Mouse (Mus musculus) ES-Bruce4 (cell line): ENCODE results near the gene Dok4. TPM values are rescaled to one million over a fixed set of nuclear protein-coding genes. Genes with fewer than 3 reads are reported as not detected.

Experiments
- H3K27ac ChIP-seq: 2 replicates; pipeline ENCODE4 v1.5.1; 2012; ENCODE audit warnings: low read length, inconsistent platforms; ENCODE audit not compliant: insufficient read depth
- H3K27me3 ChIP-seq: 2 replicates; pipeline ENCODE4 v1.6.1; 2012; ENCODE audit warnings: mild to moderate bottlenecking, low read length, inconsistent platforms; ENCODE audit not compliant: control insufficient read depth, poor library complexity, insufficient read depth, severe bottlenecking
- H3K36me3 ChIP-seq: 2 replicates; pipeline ENCODE4 v1.6.1; 2012; ENCODE audit warnings: inconsistent platforms, mild to moderate bottlenecking, low read length, moderate library complexity; ENCODE audit not compliant: control insufficient read depth, poor library complexity, insufficient read depth, severe bottlenecking
- H3K4me1 ChIP-seq: one replicate; pipeline ENCODE4 v1.8.1; 2011; ENCODE audit warnings: low read length; ENCODE audit not compliant: control insufficient read depth, insufficient read depth
- H3K4me3 ChIP-seq: 2 replicates; pipeline ENCODE4 v1.5.1; 2011; ENCODE audit warnings: low read depth, mild to moderate bottlenecking, low read length
- H3K9ac ChIP-seq: 2 replicates; pipeline ENCODE4 v1.6.1; 2012; ENCODE audit warnings: low read depth, mild to moderate bottlenecking, inconsistent platforms; ENCODE audit not compliant: poor library complexity, severe bottlenecking
- H3K9me3 ChIP-seq: replicated peaks from 2 replicates; pipeline ENCODE4 v1.6.1; 2012; ENCODE audit warnings: mild to moderate bottlenecking, low read length, inconsistent platforms; ENCODE audit not compliant: control insufficient read depth, poor library complexity, insufficient read depth, severe bottlenecking
- CTCF ChIP-seq: IDR thresholded peaks from one replicate; pipeline ENCODE4 v1.8.1; 2011; ENCODE audit warnings: low read depth, low read length
- EP300 ChIP-seq: IDR thresholded peaks from 2 replicates; pipeline ENCODE4 v1.6.1; 2011; ENCODE audit warnings: low read depth, low read length; ENCODE audit not compliant: insufficient read depth
- POLR2A ChIP-seq: IDR thresholded peaks from one replicate; pipeline ENCODE4 v1.8.1; 2011; ENCODE audit warnings: low read length; ENCODE audit not compliant: insufficient read depth
- polyA plus RNA-seq: library from polyadenylated mRNA; stranded (reverse); fragments of >200 nt; gene quantifications from 2 replicates; pipeline ENCODE4 v1.2.4, GENCODE M21; 2011; ENCODE audit warnings: low read depth; ENCODE audit not compliant: missing spikeins, insufficient read depth, insufficient read length

Dok4 gene
- polyA plus RNA-seq, 1 experiment = 3.9 TPM

DNA sequence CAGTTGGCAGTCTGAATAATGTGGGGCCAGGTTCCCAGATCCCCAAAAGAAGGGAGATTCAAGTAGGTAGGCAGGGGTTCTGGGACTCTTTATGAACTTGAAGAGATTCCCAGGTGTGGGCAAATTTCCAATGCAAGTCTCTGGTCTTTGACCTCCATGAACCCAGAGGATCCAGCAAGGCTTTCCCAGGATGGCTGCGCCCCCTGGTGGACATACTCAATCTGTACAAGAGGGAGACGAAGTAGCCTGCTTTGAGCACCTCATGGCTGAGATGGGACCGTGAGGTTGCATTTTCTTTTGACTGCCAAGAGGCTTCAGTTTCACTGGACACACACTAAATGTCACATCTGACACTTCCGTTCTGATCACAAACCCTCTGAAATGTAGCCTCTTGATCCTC, 32.7 kb upstream of the Dok4 start:
- Histone ChIP-seq H3K4me1 (no peaks in the 10 kb centered on the region), H3K36me3 (no peaks in the 10 kb centered on the region)

DNA sequence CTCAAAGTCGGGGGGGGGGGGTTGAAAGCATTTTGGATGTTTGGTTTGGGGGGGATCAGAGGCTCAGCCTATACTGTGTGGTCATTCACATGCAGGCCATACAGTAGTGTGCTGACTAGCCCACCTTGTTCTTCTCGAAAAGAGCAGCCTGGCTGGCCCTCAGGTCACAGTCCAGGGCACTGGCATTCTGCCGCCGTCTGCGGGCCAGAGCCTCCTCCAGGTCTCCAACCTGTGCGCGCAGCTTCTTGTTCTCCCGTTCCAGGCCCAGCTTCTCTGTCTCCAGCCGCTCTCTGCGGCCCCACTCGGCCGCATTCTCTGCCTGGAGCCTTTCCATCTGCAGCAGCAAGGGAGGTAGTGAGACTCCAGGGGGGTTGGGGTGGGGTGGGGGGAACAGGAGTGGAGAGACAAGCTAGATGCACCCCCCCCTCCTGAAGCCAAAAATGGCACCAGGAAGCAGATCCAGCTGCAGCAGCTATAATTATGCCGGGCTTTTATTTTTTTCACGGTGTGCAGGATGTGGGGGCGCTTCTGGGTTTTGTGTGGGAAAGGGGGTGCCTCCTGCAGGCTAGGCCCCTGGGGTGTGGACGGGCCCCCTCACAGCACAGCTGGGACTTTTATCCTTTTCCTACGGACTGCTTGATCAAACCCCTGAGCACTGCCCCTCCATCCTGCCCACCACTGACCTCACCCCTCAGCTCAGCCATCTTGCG, 31.6 kb upstream of the Dok4 start:
- Histone ChIP-seq H3K27me3 (no peaks in the 10 kb centered on the region), H3K27ac (no peak overlapping the region), H3K9me3 (no peaks in the 10 kb centered on the region), H3K36me3 (no peaks in the 10 kb centered on the region), H3K4me1 (no peaks in the 10 kb centered on the region), H3K9ac (no peak overlapping the region), H3K4me3 (no peak overlapping the region)
- TF ChIP-seq POLR2A (no peak), CTCF (no peak), EP300 (no peak)

More for the DNA sequence above, 32.7 kb upstream of the Dok4 start:
- H3K4me3 ChIP-seq = no peak overlapping the region
- TF ChIP-seq POLR2A (no peak), CTCF (peak; percentile 96)
- no peaks in the 10 kb centered on the region for H3K27me3 ChIP-seq
- no peaks in the 10 kb centered on the region for H3K9me3 ChIP-seq
- no peak overlapping the region for H3K27ac ChIP-seq
- no peak overlapping the region for H3K9ac ChIP-seq

DNA sequence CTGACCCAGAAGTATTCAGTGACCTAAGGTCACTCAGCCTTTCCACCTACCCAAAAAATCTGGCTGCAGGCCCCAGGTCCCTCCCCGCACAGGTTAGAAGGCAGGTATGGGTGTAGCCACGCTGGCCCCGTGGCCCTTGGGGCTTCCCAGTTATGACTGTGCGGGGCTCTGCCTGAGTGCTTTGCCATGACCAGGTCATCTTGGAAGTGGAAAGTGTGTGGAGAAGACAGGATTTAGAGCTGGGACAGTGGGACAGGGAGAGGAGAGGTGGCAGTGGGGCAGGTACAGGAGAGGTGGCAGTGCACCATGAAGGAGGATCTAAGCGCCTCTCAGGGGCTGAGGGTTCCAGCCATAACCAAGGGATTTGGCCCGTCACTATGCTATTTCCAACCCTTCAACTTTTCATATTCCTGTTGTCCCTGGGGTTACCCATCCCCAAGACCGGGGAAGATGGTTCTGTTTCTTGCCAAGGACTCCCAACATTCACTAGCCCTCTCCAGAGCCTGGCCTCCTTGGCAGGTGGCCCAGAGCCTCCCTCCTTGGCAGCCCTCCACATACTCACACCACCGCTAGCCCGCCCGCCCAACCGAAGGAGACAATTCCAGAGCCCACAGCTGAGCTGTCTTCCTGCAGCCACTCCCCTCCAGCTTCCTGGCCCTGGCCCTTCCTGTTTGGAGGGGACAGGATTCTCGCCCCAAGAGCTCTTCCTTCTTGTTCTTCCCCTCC, 28.5 kb upstream of the Dok4 start:
- no peaks in the 10 kb centered on the region for H3K27me3 ChIP-seq
- H3K9me3 ChIP-seq = no peaks in the 10 kb centered on the region
- no peak overlapping the region for H3K4me3 ChIP-seq
- no peak for TF ChIP-seq EP300
- no peak for TF ChIP-seq CTCF
- TF ChIP-seq POLR2A = no peak
- H3K36me3 ChIP-seq = no peaks in the 10 kb centered on the region
- no peak overlapping the region for H3K27ac ChIP-seq
- no peaks in the 10 kb centered on the region for H3K4me1 ChIP-seq
- no peak overlapping the region for H3K9ac ChIP-seq

DNA sequence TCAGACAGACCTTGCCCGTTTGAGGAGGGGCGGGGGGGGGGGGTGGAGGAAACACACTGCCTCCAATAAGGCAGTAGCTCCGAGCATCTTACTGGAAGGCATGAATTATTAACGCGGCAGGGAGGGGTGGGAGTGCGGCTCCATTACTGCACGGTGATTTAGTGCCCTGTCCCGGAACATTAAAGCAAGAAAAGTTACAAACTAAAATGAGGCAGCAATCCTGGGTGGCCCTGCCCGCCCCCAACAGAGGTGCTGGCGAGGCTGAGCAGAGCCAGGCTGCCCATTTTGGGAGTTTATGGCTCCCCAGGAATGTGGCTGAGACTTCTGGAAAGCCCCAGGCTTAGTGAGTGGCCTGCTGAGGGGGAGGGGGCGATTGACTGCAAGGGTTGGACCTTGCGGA, 27.6 kb upstream of the Dok4 start:
- TF ChIP-seq POLR2A (no peak), EP300 (no peak), CTCF (no peak)
- Histone ChIP-seq H3K9ac (no peak overlapping the region), H3K27me3 (no peaks in the 10 kb centered on the region), H3K27ac (no peak overlapping the region), H3K4me3 (no peak overlapping the region), H3K4me1 (no peaks in the 10 kb centered on the region), H3K36me3 (no peaks in the 10 kb centered on the region), H3K9me3 (no peaks in the 10 kb centered on the region)

DNA sequence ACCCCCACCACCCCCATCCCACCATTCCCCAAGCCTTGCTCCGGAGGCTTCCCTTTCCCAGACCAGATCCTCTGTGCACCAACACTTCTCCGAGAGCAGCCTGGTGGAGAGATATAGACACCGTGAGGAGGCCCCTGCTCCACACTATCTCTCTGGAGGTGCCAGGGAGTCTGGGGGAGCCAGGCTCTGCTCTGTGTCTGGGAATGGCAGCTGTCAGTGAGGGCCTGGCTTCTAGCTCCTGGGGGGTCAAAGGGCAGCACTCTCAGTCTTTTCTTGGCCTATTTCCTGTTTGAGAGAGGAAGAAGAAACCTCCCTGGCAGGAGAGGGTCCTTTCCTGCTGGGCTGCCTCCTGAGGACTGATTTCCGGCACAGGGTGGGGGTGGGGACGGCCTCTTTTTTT, 24.9 kb upstream of the Dok4 start:
- TF ChIP-seq CTCF (no peak), POLR2A (no peak), EP300 (no peak)
- H3K36me3 ChIP-seq = no peaks in the 10 kb centered on the region
- H3K4me1 ChIP-seq = no peaks in the 10 kb centered on the region
- H3K9ac ChIP-seq = no peak overlapping the region
- H3K9me3 ChIP-seq = no peaks in the 10 kb centered on the region
- no peak overlapping the region for H3K27ac ChIP-seq
- no peak overlapping the region for H3K4me3 ChIP-seq
- H3K27me3 ChIP-seq = no peaks in the 10 kb centered on the region

DNA sequence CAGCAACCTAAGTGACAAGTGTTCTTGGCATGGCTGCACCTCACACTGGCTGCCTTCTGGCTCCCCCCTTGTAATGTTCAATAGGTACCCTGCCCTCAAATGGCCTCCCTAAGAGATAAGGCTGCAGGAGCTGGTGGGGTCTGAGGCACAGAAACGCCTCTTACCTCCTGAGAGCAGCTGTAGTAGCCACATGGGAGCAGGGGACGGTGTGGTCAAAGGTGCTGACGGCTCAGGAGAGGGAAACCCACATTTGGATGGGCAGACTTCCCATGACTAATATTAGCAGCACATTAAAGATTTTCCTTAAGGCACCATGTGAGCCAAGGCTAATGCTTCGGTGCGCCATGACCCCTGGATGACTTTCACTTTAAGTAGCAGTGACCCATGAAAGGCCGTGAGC, 24.5 kb upstream of the Dok4 start:
- Histone ChIP-seq H3K4me3 (no peak overlapping the region), H3K4me1 (no peaks in the 10 kb centered on the region)
- TF ChIP-seq EP300 (no peak), POLR2A (no peak), CTCF (no peak)

More for the DNA sequence above, 24.5 kb upstream of the Dok4 start:
- Histone ChIP-seq H3K27me3 (no peaks in the 10 kb centered on the region), H3K9me3 (no peaks in the 10 kb centered on the region), H3K36me3 (no peaks in the 10 kb centered on the region), H3K27ac (no peak overlapping the region), H3K9ac (no peak overlapping the region)
